Mouse (Mus musculus) lung, embryonic 16.5 days (tissue): ENCODE measurements at regions not wholly inside any gene's neighbourhood (a gene's known extent, or its start where the extent isn't known, plus 50 kb on each side); places are given as distances from the start of the nearest gene placed in this dataset.
A peak's percentile ranks its signal among the peaks of the same experiment; 100 is the strongest.

Experiments used
- ATAC-seq: fragments of 200-750 bp; cut with Nextera tagmentation; 2 replicates; pipeline ENCODE4 v1.8.0; 2017; ENCODE audit warnings: low read depth, mild to moderate bottlenecking, moderate library complexity
- H3K27ac ChIP-seq: fragments of 300-500 bp; sonication (generic); 2 replicates; pipeline ENCODE4 v1.5.1; 2014; ENCODE audit warnings: mild to moderate bottlenecking, control low read depth, low read length
- H3K27me3 ChIP-seq: fragments of 300-500 bp; sonication (generic); 2 replicates; pipeline ENCODE4 v1.6.1; 2014; ENCODE audit warnings: low read depth, low read length, mixed read lengths; ENCODE audit not compliant: control insufficient read depth, insufficient read depth
- H3K36me3 ChIP-seq: fragments of 300-500 bp; sonication (generic); 2 replicates; pipeline ENCODE4 v1.6.1; 2014; ENCODE audit warnings: low read length; ENCODE audit not compliant: control insufficient read depth, insufficient read depth
- H3K4me1 ChIP-seq: fragments of 300-500 bp; sonication (generic); replicated peaks from 2 replicates; pipeline ENCODE4 v1.6.1; 2014; ENCODE audit warnings: low read length, mixed read lengths; ENCODE audit not compliant: control insufficient read depth, insufficient read depth
- H3K4me2 ChIP-seq: fragments of 300-500 bp; sonication (generic); 2 replicates; pipeline ENCODE4 v1.6.1; 2014; ENCODE audit warnings: low read depth, low read length, control low read depth
- H3K4me3 ChIP-seq: fragments of 300-500 bp; sonication (generic); 2 replicates; pipeline ENCODE4 v1.5.1; 2014; ENCODE audit warnings: mild to moderate bottlenecking, low read length, control low read depth
- H3K9ac ChIP-seq: fragments of 300-500 bp; sonication (generic); 2 replicates; pipeline ENCODE4 v1.6.1; 2014; ENCODE audit warnings: low read length, control low read depth
- H3K9me3 ChIP-seq: fragments of 300-500 bp; sonication (generic); 2 replicates; pipeline ENCODE4 v1.6.1; 2016; ENCODE audit warnings: low read length; ENCODE audit not compliant: control insufficient read depth
- WGBS: fragments of 180-500 bp; shearing (Covaris S2); extraction: QIAGEN DNeasy Blood & Tissue Kit; methylation state at CpG from one replicate; pipeline ENCODE4 v1.1.7; 2014; 5-methylcytosine and 5-hydroxymethylcytosine counted together

- no peak for ATAC-seq
- no peaks in the 10 kb centered on the region for H3K9me3 ChIP-seq
- no peaks in the 10 kb centered on the region for H3K4me1 ChIP-seq
- no peaks in the 10 kb centered on the region for H3K27me3 ChIP-seq
- H3K9ac ChIP-seq = no peak overlapping the region
- H3K4me2 ChIP-seq = no peak overlapping the region
- no peak overlapping the region for H3K4me3 ChIP-seq
- no peaks in the 10 kb centered on the region for H3K36me3 ChIP-seq
- WGBS = 68% methylated on average over 7 of the region's 7 CpGs
- no peak overlapping the region for H3K27ac ChIP-seq
Measured at GRCm38 (mm10) chr10:125679644-125680043, 286.3 kb upstream of the Lrig3 start.

- H3K27me3 ChIP-seq = no peaks in the 10 kb centered on the region
- no peaks in the 10 kb centered on the region for H3K36me3 ChIP-seq
- H3K4me2 ChIP-seq = no peak overlapping the region
- no peaks in the 10 kb centered on the region for H3K9me3 ChIP-seq
- peak; percentile 41; the same call in 1 of the 2 replicates for ATAC-seq
- H3K27ac ChIP-seq = no peak overlapping the region
- H3K9ac ChIP-seq = no peak overlapping the region
- WGBS = 49% methylated on average over 5 of the region's 5 CpGs
- H3K4me3 ChIP-seq = no peak overlapping the region
- no peaks in the 10 kb centered on the region for H3K4me1 ChIP-seq
Measured at GRCm38 (mm10) chr10:125685130-125685529, 280.8 kb upstream of the Lrig3 start.

- Histone ChIP-seq H3K4me2 (no peak overlapping the region), H3K4me1 (no peaks in the 10 kb centered on the region), H3K27me3 (no peaks in the 10 kb centered on the region), H3K27ac (no peak overlapping the region), H3K36me3 (no peaks in the 10 kb centered on the region), H3K9me3 (no peaks in the 10 kb centered on the region), H3K9ac (no peak overlapping the region), H3K4me3 (no peak overlapping the region)
- ATAC-seq = no peak
- 67% methylated on average over 7 of the region's 7 CpGs for WGBS
Measured at GRCm38 (mm10) chr10:125693505-125693904, 272.5 kb upstream of the Lrig3 start.

GRCm38 (mm10) chr10:125696159-125696558, 269.8 kb upstream of the Lrig3 start:
- Histone ChIP-seq H3K9me3 (no peaks in the 10 kb centered on the region), H3K36me3 (no peaks in the 10 kb centered on the region), H3K27me3 (no peaks in the 10 kb centered on the region), H3K4me2 (no peak overlapping the region), H3K4me1 (no peaks in the 10 kb centered on the region), H3K27ac (no peak overlapping the region), H3K4me3 (no peak overlapping the region), H3K9ac (no peak overlapping the region)
- ATAC-seq = no peak
- 91% methylated on average over 5 of the region's 5 CpGs for WGBS

GRCm38 (mm10) chr10:125725077-125725680, 240.8 kb upstream of the Lrig3 start:
- no peak overlapping the region for H3K9ac ChIP-seq
- no peak overlapping the region for H3K27ac ChIP-seq
- no peaks in the 10 kb centered on the region for H3K27me3 ChIP-seq
- H3K4me3 ChIP-seq = no peak overlapping the region
- peaks cover 8% of the 10 kb centered on the region; the same call in 1 of the 2 replicates for H3K4me1 ChIP-seq
- 23% methylated on average over 18 of the region's 18 CpGs for WGBS
- peak overlapping the region; percentile 26; the same call in 1 of the 2 replicates for H3K4me2 ChIP-seq
- no peaks in the 10 kb centered on the region for H3K36me3 ChIP-seq
- no peaks in the 10 kb centered on the region for H3K9me3 ChIP-seq
- ATAC-seq = peak; percentile 95

GRCm38 (mm10) chr10:125725681-125726139, 240.3 kb upstream of the Lrig3 start:
- peak; percentile 88 for ATAC-seq
- no peaks in the 10 kb centered on the region for H3K36me3 ChIP-seq
- H3K9me3 ChIP-seq = no peaks in the 10 kb centered on the region
- H3K4me3 ChIP-seq = no peak overlapping the region
- peak overlapping the region; percentile 73 for H3K27ac ChIP-seq
- H3K4me1 ChIP-seq = peaks cover 8% of the 10 kb centered on the region; the same call in 1 of the 2 replicates
- H3K4me2 ChIP-seq = peak overlapping the region; percentile 26; the same call in 1 of the 2 replicates
- no peak overlapping the region for H3K9ac ChIP-seq
- H3K27me3 ChIP-seq = no peaks in the 10 kb centered on the region
- 21% methylated on average over 7 of the region's 7 CpGs for WGBS

GRCm38 (mm10) chr10:125726546-125726945, 239.4 kb upstream of the Lrig3 start:
- no peaks in the 10 kb centered on the region for H3K9me3 ChIP-seq
- WGBS = 30% methylated on average over 8 of the region's 8 CpGs
- H3K27ac ChIP-seq = peak overlapping the region; percentile 57; the same call in 1 of the 2 replicates
- H3K27me3 ChIP-seq = no peaks in the 10 kb centered on the region
- no peak overlapping the region for H3K9ac ChIP-seq
- H3K4me3 ChIP-seq = no peak overlapping the region
- H3K4me1 ChIP-seq = peaks cover 8% of the 10 kb centered on the region; the same call in 1 of the 2 replicates
- H3K36me3 ChIP-seq = no peaks in the 10 kb centered on the region
- H3K4me2 ChIP-seq = no peak overlapping the region
- ATAC-seq = peak; percentile 44; the same call in 1 of the 2 replicates

GRCm38 (mm10) chr10:125735744-125736494, 230.0 kb upstream of the Lrig3 start:
- no peak overlapping the region for H3K4me2 ChIP-seq
- no peaks in the 10 kb centered on the region for H3K36me3 ChIP-seq
- 79% methylated on average over 4 of the region's 4 CpGs for WGBS
- no peak overlapping the region for H3K9ac ChIP-seq
- no peaks in the 10 kb centered on the region for H3K27me3 ChIP-seq
- H3K9me3 ChIP-seq = no peaks in the 10 kb centered on the region
- no peak overlapping the region for H3K4me3 ChIP-seq
- no peaks in the 10 kb centered on the region for H3K4me1 ChIP-seq
- ATAC-seq = no peak
- no peak overlapping the region for H3K27ac ChIP-seq

- Histone ChIP-seq H3K9me3 (no peaks in the 10 kb centered on the region), H3K36me3 (no peaks in the 10 kb centered on the region), H3K4me3 (no peak overlapping the region), H3K9ac (no peak overlapping the region), H3K27ac (peak overlapping the region; percentile 31; the same call in 1 of the 2 replicates), H3K27me3 (no peaks in the 10 kb centered on the region), H3K4me1 (peaks cover 6% of the 10 kb centered on the region; the same call in 1 of the 2 replicates), H3K4me2 (no peak overlapping the region)
- WGBS = 34% methylated on average over 6 of the region's 6 CpGs
- ATAC-seq = no peak
Measured at GRCm38 (mm10) chr10:125743181-125743580, 222.8 kb upstream of the Lrig3 start.
